Mouse (Mus musculus) CH12.LX (cell line): Measurements from ENCODE around the gene Catip. TPM values are rescaled to one million over a fixed set of nuclear protein-coding genes. Genes with fewer than 3 reads are reported as not detected.

Experiments used
- DNase-seq: peaks from one replicate; pipeline ENCODE4 v3.0.0-alpha.2; 2013; ENCODE audit errors: extremely low read depth
- H3K27ac ChIP-seq: 2 replicates; pipeline ENCODE4 v1.5.1; 2012; ENCODE audit warnings: low read depth, mild to moderate bottlenecking, control low read depth, moderate library complexity; ENCODE audit not compliant: insufficient read depth
- H3K27me3 ChIP-seq: replicated peaks from 2 replicates; pipeline ENCODE3; 2012; ENCODE audit warnings: inconsistent platforms
- H3K36me3 ChIP-seq, 2 experiments: replicated peaks in 1 of 2; 2 replicates each; pipeline versions ENCODE3 to v1.6.1; 2012; ENCODE audit warnings: inconsistent platforms in 1 of 2, low read length in 1 of 2, mild to moderate bottlenecking in 1 of 2, mixed read lengths in 1 of 2, moderate library complexity in 1 of 2; ENCODE audit not compliant: control insufficient read depth in 1 of 2, insufficient read depth in 1 of 2
- H3K4me1 ChIP-seq, 2 experiments: 2 replicates each; pipeline ENCODE4 v1.6.1; 2012; ENCODE audit warnings: inconsistent platforms in 1 of 2, moderate library complexity in 1 of 2; ENCODE audit not compliant: insufficient read depth in 2 of 2, control insufficient read depth in 1 of 2
- H3K4me2 ChIP-seq: 2 replicates; pipeline ENCODE4 v1.6.1; 2012; ENCODE audit warnings: low read depth, mild to moderate bottlenecking, control low read depth; ENCODE audit not compliant: poor library complexity, insufficient read depth, severe bottlenecking
- H3K4me3 ChIP-seq, 3 experiments: fragments of 150-350 bp in 1 of 3; sonication (generic) in 1 of 3; replicated peaks in 1 of 3; 2 replicates each; pipeline versions ENCODE3 to v1.5.1; 2011 to 2012; ENCODE audit warnings: low read depth in 2 of 3, low read length in 2 of 3, mild to moderate bottlenecking in 2 of 3, moderate library complexity in 2 of 3, control low read depth in 1 of 3, improper control_type of control experiment in 1 of 3, inconsistent platforms in 1 of 3, mixed read lengths in 1 of 3; ENCODE audit not compliant: poor library complexity in 1 of 3
- H3K79me2 ChIP-seq: replicated peaks from 2 replicates; pipeline ENCODE4 v1.6.1; 2012; ENCODE audit warnings: mild to moderate bottlenecking, moderate library complexity; ENCODE audit not compliant: control insufficient read depth, poor library complexity, insufficient read depth, severe bottlenecking; ENCODE audit errors: extremely low read depth
- H3K9ac ChIP-seq: 2 replicates; pipeline ENCODE4 v1.6.1; 2012; ENCODE audit warnings: low read depth, mild to moderate bottlenecking, control low read depth, moderate library complexity; ENCODE audit not compliant: insufficient read depth
- H3K9me3 ChIP-seq: replicated peaks from 2 replicates; pipeline ENCODE3; 2012; ENCODE audit warnings: low read length, inconsistent platforms, mixed read lengths
- BHLHE40 ChIP-seq: IDR thresholded peaks from 2 replicates; pipeline ENCODE4 v1.6.1; 2011; ENCODE audit warnings: mild to moderate bottlenecking, low read depth, low read length, improper control_type of control experiment
- CHD2 ChIP-seq: IDR thresholded peaks from 2 replicates; pipeline ENCODE4 v1.6.1; 2011; ENCODE audit warnings: low read length, improper control_type of control experiment
- CTCF ChIP-seq, 2 experiments: IDR thresholded peaks in 1 of 2; conservative IDR thresholded peaks in 1 of 2; 2 replicates each; pipeline ENCODE4 v1.5.1; 2011 to 2012; ENCODE audit warnings: low read depth in 2 of 2, low read length in 2 of 2, improper control_type of control experiment in 1 of 2, inconsistent platforms in 1 of 2, mild to moderate bottlenecking in 1 of 2, moderate library complexity in 1 of 2
- ELF1 ChIP-seq: IDR thresholded peaks from 2 replicates; pipeline ENCODE4 v1.6.1; 2014; ENCODE audit warnings: low read depth, mild to moderate bottlenecking, inconsistent platforms, low read length, improper control_type of control experiment
- ETS1 ChIP-seq: conservative IDR thresholded peaks from 2 replicates; pipeline ENCODE4 v1.6.1; 2012; ENCODE audit warnings: low read depth, mild to moderate bottlenecking, inconsistent platforms, low read length, improper control_type of control experiment, moderate library complexity
- GABPA ChIP-seq: IDR thresholded peaks from 2 replicates; pipeline ENCODE4 v1.6.1; 2012; ENCODE audit warnings: low read depth, low read length, improper control_type of control experiment, inconsistent platforms; ENCODE audit not compliant: insufficient replicate concordance
- KAT2A ChIP-seq: IDR thresholded peaks from 2 replicates; pipeline ENCODE4 v1.6.1; 2012; ENCODE audit warnings: low read length, improper control_type of control experiment, inconsistent platforms; ENCODE audit not compliant: insufficient replicate concordance
- MAFK ChIP-seq: IDR thresholded peaks from 2 replicates; pipeline ENCODE4 v1.6.1; 2011; ENCODE audit warnings: low read length, improper control_type of control experiment; ENCODE audit not compliant: insufficient replicate concordance
- MAX ChIP-seq: IDR thresholded peaks from 2 replicates; pipeline ENCODE4 v1.6.1; 2011; ENCODE audit warnings: low read length, improper control_type of control experiment
- MAZ ChIP-seq: IDR thresholded peaks from 2 replicates; pipeline ENCODE4 v1.6.1; 2012; ENCODE audit warnings: low read depth, mild to moderate bottlenecking, inconsistent platforms, low read length, improper control_type of control experiment, moderate library complexity
- NELFE ChIP-seq: IDR thresholded peaks from 2 replicates; pipeline ENCODE4 v1.6.1; 2011; ENCODE audit warnings: low read depth, low read length, improper control_type of control experiment
- PAX5 ChIP-seq: IDR thresholded peaks from 2 replicates; pipeline ENCODE4 v1.6.1; 2012; ENCODE audit warnings: low read length, inconsistent platforms, mixed read lengths
- POLR2A ChIP-seq: IDR thresholded peaks from 2 replicates; pipeline ENCODE4 v1.6.1; 2011; ENCODE audit warnings: low read depth, mild to moderate bottlenecking, improper control_type of control experiment, low read length
- RAD21 ChIP-seq: IDR thresholded peaks from 2 replicates; pipeline ENCODE4 v1.6.1; 2011; ENCODE audit warnings: low read depth, mild to moderate bottlenecking, low read length, improper control_type of control experiment, moderate library complexity
- RCOR1 ChIP-seq: conservative IDR thresholded peaks from 2 replicates; pipeline ENCODE4 v1.6.1; 2012; ENCODE audit warnings: low read depth, mild to moderate bottlenecking, inconsistent platforms, low read length, improper control_type of control experiment
- TBP ChIP-seq: conservative IDR thresholded peaks from 2 replicates; pipeline ENCODE4 v1.6.1; 2011; ENCODE audit warnings: low read depth, low read length, improper control_type of control experiment
- UBTF ChIP-seq: IDR thresholded peaks from 2 replicates; pipeline ENCODE4 v1.6.1; 2012; ENCODE audit warnings: low read depth, mild to moderate bottlenecking, inconsistent platforms, low read length, improper control_type of control experiment, moderate library complexity
- USF1 ChIP-seq: IDR thresholded peaks from 2 replicates; pipeline ENCODE4 v1.6.1; 2014; ENCODE audit warnings: low read depth, mild to moderate bottlenecking, inconsistent platforms, low read length, improper control_type of control experiment
- USF2 ChIP-seq: conservative IDR thresholded peaks from 2 replicates; pipeline ENCODE4 v1.6.1; 2011; ENCODE audit warnings: low read depth, low read length, improper control_type of control experiment
- ZC3H11A ChIP-seq: IDR thresholded peaks from 2 replicates; pipeline ENCODE4 v1.6.1; 2012; ENCODE audit warnings: low read depth, mild to moderate bottlenecking, inconsistent platforms, low read length, improper control_type of control experiment
- ZKSCAN1 ChIP-seq: IDR thresholded peaks from 2 replicates; pipeline ENCODE4 v1.6.1; 2012; ENCODE audit warnings: low read depth, inconsistent platforms, low read length, improper control_type of control experiment, borderline replicate concordance
- ZNF384 ChIP-seq: IDR thresholded peaks from 2 replicates; pipeline ENCODE4 v1.6.1; 2012; ENCODE audit warnings: low read depth, low read length, improper control_type of control experiment, inconsistent platforms
- dilution Hi-C: fragments of 300-500 bp; cut with MboI; formaldehyde crosslinking; loops from 2 replicates; pipeline ENCODE4 v1.14.3; 2020; ENCODE audit warnings: low sequenced_read_pairs; ENCODE audit not compliant: extremely low pct_unique_long_range_greater_than_20kb, extremely low pct_ligation_motif_present
- in situ Hi-C: fragments of 300-500 bp; cut with MboI; formaldehyde crosslinking; loops from 3 replicates; pipeline ENCODE4 v1.14.3; 2019; ENCODE audit warnings: low sequenced_read_pairs, low pct_ligation_motif_present, low pct_unique_long_range_greater_than_20kb, mixed read lengths
- polyA plus RNA-seq: library from polyadenylated mRNA; unstranded; fragments of >175 nt; gene quantifications from 2 replicates; pipeline ENCODE4 v1.2.1, GENCODE M21; 2012; ENCODE audit warnings: low read depth; ENCODE audit not compliant: insufficient read length
- total RNA-seq, 2 experiments: library from RNA; depleted of rRNA; stranded (reverse); fragments of 300-350 nt in 1 of 2; fragments of >200 nt in 1 of 2; gene quantifications; 2 replicates each; pipeline ENCODE4 v1.2.3; 2012 to 2014

The Catip gene
- total and polyA plus RNA-seq, 3 experiments: 0.11 to 2.6 (median 0.30) TPM

DNA sequence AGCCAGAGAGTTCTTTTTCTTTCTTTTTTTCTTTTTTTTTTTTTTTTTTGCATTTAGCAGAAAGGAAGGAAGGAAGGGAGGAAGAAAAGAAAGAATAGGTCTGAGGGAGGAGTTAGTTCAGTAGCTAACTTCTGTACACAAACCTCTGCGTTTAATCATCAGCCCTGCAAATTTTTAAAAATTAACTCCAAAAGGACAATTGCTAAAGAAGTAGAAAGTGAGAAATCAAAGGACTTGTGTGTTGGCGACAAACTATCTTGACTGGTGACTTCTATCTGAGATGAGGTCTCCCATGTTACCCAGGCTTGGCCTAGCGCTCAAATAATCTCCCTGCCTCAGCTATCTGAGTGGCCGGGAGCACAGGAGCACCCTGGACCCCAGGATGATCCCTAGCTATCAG, 42.3 kb downstream of the Catip start:
- in situ Hi-C loops (no loop called here), dilution Hi-C loops (no loop called here)

DNA sequence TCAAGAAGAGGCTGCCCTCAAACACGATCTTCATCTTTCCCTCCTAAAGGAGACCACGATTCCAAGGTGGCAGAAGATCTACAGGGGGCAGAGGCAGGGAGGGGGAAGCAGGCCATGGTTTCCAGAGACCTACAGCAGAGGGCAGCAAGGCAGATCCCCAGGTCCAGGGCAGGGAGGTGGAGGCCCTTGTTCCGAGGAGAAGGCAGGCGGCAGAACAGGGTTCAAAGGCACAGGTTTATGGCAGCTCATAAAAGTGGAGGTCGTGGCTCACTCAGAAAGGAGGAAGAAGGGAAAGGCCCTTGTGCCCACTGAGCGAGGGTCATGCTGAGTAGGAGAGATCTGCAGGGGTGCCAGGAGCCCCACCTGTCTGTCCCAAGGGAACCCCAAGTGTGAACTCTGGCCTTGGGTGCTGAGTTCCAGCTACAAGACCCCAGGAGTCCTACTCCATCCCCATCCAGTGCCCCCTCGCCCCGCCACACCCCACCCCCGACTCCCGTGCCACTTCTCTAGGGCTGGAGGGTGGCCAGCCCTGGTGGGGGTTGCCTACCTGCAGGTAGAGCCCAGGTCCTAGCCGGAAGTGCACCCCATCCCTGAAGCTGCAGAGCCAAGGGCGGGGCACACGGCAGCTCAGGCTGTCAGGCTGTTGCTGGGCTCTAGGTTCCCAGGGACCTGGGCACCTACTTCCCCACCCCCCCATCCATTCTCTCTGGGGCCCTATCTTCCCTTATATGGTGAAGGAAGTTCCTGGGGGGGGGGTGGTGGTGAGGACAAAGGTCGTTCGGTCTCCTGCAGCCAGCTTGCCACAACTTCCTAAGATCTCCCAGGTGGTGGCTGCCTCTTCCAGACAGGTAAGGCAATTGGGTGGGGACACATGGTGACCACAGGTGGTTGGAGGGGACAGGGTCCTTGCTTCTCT, 46.9 kb downstream of the Catip start, which contains the start of gene Vil1:
Vil1 (plus strand) TSS at position 788 of the 916 bp plus-strand sequence.
- TF ChIP-seq USF1 (no peak), ETS1 (no peak), BHLHE40 (no peak), TBP (no peak), CTCF (conservative IDR thresholded peaks at IDR 0.05 in 1 of 2, IDR thresholded peaks at IDR 0.05 in 1 of 2; ENCODE audit: low read depth in 2 of 2, low read length in 2 of 2) (no peak), ELF1 (no peak), KAT2A (no peak), POLR2A (no peak), NELFE (no peak), MAFK (no peak)
- Histone ChIP-seq H3K4me2 (no peak within 1 kb of the TSS), H3K36me3 (no peaks in the 10 kb centered on the region), H3K4me3 (no peak within 1 kb of the TSS), H3K9ac (no peak within 1 kb of the TSS), H3K79me2 (no peaks in the 10 kb centered on the region), H3K9me3 (no peaks in the 10 kb centered on the region), H3K4me1 (peaks cover 0 to 3% of the 10 kb centered on the region in 2 experiments; a peak in 1 of 4 replicates), H3K27ac (no peak within 1 kb of the TSS), H3K27me3 (no peaks in the 10 kb centered on the region)
- no peak for DNase-seq
- in situ Hi-C loops: no loop called here
- dilution Hi-C loops: no loop called here

More for the DNA sequence above, 42.3 kb downstream of the Catip start:
- no peaks in the 10 kb centered on the region for H3K79me2 ChIP-seq
- TF ChIP-seq PAX5 (no peak), POLR2A (no peak), CHD2 (no peak)
- TF ChIP-seq, all 38 proteins: peak for 0
- Histone ChIP-seq H3K4me3 (no peak overlapping the region), H3K9ac (no peak overlapping the region), H3K4me2 (no peak overlapping the region), H3K36me3 (no peaks in the 10 kb centered on the region), H3K9me3 (no peaks in the 10 kb centered on the region), H3K27me3 (no peaks in the 10 kb centered on the region), H3K4me1 (peaks cover 0 to 8% of the 10 kb centered on the region in 2 experiments; a peak in 2 of 4 replicates), H3K27ac (no peak overlapping the region)
- no peak for DNase-seq

DNA sequence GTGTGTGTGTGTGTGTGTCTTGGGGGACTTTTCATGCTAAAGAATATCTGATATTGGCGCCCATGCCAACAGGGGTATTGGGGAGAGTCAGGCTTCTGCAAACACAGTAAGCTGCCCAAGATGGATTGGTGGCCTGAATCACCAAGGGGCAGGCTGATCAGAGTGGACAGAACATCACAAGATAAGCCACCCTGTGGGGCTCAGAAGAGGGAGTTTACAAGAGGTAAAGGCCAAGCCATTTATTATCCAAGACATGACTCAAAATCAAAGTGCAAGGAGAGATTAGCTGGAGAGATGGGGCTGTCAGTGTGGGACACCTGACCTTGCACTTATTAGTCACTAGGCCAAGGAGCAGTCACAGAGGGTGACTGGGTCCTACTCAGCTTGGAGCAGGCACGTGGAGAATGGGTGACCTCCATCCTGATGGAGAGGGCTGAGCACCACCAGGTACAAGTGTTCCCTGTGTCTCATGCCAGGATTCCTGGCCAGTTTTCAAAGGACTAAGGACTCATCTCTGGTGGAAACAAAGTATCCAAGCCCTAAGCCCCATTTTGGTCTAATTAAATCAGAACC, 49.9 kb downstream of the Catip start:
- no peaks in the 10 kb centered on the region for H3K27me3 ChIP-seq
- H3K9ac ChIP-seq: no peak overlapping the region
- H3K36me3 ChIP-seq: no peaks in the 10 kb centered on the region
- peaks cover 0 to 10% of the 10 kb centered on the region in 2 experiments; a peak in 2 of 4 replicates for H3K4me1 ChIP-seq
- H3K4me3 ChIP-seq: no peak overlapping the region
- no peak overlapping the region for H3K4me2 ChIP-seq
- no peaks in the 10 kb centered on the region for H3K9me3 ChIP-seq
- dilution Hi-C loops (no loop called here), in situ Hi-C loops (no loop called here)
- TF ChIP-seq MAX (no peak), UBTF (no peak), CHD2 (no peak), BHLHE40 (no peak), RCOR1 (no peak), GABPA (no peak), ZC3H11A (no peak), ETS1 (no peak), ZNF384 (no peak), RAD21 (no peak), MAZ (no peak), USF2 (no peak), ZKSCAN1 (no peak)
- DNase-seq: no peak
- no peaks in the 10 kb centered on the region for H3K79me2 ChIP-seq
- H3K27ac ChIP-seq: no peak overlapping the region
